Mouse (Mus musculus): ENCODE measurements around the gene Ninl.

DNA sequence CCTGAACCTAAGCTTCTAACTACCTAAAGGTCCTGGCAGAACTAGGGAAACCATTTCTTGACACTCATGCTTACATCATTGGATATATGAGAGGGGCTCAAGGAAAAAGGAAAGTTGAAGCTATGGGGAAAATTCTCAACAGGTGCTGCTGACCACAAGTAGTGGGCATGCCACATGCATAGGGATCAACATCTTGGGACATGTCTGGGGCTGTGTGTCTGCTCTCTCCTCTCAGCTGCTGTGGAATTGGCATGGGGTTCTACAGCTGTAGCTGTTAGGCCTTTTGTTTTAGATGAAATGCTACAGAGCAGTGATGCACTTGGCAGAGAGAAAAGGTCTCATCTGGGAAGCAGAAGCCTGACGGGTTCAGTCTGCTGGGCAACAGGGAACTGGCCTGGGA is 83.3 kb downstream of the Ninl start:
- no peak for TF ChIP-seq POLR2A (IDR thresholded peaks at IDR 0.05; ENCODE audit: insufficient read depth, low read depth, low read length)
- no peak for TF ChIP-seq CTCF (IDR thresholded peaks at IDR 0.05)
- TF ChIP-seq EP300 (IDR thresholded peaks at IDR 0.05; ENCODE audit: insufficient read depth, low read depth, low read length): no peak
